Mouse (Mus musculus) kidney, postnatal 4 days (tissue): ENCODE data around the gene Lrrc31.
"Not testable (repeated sequence)": the region's sequence is repeated elsewhere in the genome, so short reads cannot be mapped to it uniquely, and the experiment has no call there.

Source experiments
- DNase-seq, 2 experiments: peaks; one replicate each; pipeline ENCODE4 v3.0.0; 2021; ENCODE audit warnings: mixed read lengths in 2 of 2

Gene Lrrc31

DNA sequence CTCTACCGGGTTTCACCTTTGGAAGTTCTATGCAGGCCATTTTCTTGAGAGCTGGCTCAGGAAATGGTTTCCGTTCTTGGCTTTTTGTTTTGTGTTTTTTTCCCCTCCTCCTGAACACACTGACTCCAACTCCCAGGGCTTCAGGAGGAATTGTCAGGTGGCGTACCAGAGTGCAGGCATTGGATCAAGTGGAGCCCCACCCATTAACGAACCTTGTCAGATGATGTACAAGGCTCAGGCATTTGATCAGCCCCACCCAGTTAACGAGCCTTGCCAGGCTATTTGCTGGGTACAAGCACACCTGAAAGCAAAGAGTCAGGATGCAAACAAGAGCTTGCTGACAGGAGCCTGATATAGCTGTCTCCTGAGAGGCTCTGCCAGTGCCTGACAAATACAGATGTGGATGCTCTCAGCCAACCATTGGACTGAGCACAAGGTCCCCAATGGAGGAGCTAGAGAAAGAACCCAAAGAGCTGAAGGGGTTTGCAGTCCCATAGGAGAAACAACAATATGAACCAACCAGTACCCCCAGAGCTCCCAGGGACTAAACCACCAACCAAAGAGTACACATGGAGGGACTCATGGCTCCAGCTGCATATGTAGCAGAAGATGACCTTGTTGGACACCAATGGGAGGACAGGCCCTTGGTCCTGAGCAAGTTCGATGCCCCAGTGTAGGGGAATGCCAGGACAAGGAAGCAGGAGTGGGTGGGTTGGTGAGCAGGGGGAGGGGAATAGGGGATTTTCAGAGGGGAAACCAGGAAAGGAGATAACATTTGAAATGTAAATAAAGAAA lies at the start of gene Lrrc31:
TSS of gene Lrrc31 (minus strand) at position 133 of the 795 bp plus-strand sequence.
- DNase-seq = not testable (repeated sequence)

DNA sequence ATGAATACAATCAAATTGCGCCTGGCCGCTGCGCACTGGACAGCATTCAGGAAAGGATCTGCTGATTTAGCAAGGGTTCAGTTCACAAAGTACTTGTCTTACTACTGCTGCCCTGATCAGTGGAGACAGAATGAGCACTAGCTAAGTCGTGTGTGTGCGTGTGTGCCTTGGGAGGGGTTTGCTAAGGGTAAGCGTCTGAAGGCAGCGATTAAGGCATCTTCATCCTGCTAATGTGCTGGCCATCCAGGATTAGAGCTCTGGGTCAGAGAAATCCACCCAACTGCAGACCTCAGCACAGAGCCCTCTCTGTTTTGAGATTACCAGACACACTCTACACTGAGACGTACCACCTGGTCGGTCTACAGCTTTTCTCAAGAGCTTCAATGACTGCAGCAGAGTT lies 48.7 kb upstream of the Lrrc31 start:
- DNase-seq = no peak

DNA sequence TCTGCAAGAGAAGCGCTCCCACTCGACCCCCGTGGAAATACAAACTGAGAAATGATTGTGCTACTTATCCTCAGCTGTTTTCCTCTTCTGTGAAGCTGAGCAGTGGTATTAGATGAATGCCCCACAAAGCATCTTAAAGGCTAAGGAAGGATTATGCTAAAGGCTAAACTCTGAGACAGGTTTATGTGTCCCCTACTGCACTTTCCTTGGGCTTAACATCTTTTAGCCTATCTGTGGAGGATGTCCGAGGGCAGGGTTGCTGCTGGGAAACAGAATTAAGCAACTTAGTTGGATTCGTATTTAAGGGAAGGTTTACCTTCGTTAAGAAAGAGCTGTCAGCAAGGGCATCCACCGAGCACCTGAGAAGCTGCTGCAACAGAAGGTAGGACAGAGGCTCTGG lies 46.4 kb upstream of the Lrrc31 start, which contains the start of gene Samd7:
TSS of gene Samd7 (plus strand) at position 288 of the 400 bp plus-strand sequence.
- DNase-seq = no peak

DNA sequence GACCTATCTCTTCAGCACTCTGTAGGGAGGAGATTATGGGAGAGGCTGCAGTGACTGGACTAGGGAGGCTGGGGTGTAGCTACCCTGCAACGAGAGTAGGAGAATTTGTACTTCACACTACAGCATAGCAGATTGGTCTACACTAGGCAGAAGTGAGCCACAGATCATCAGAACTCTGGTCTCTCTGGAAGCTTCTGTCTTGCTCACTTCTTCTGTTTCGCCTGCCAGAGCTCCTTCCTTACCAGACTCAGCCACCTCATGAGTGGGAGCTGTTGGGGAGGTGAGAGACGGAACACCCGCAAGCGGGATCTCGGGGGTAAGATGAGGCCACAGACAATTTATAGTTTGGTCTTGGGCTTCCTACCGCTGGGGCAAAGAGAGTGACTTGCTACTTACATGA lies 43.2 kb upstream of the Lrrc31 start:
- no peak for DNase-seq

DNA sequence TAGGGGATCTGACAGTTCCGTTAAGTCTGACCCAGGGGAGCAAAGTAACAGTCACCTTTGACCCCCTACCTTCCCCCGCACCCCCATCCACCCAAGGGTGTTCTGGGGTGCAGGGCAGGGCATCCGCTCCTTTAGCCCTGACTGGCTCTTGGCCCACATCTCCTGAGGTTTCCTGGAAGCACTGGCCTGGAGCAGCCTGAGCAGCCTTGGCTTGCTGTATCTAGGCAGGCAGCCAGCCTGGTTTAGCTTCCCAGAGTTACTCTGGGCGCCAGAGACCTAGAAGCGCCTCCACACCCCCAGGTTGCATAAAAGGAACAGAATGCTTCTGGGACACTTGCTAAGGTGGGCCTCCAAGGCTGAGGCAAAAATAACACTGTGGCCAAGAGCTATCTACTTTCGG lies 41.7 kb upstream of the Lrrc31 start:
- peak; percentile 19 to 36 for DNase-seq

DNA sequence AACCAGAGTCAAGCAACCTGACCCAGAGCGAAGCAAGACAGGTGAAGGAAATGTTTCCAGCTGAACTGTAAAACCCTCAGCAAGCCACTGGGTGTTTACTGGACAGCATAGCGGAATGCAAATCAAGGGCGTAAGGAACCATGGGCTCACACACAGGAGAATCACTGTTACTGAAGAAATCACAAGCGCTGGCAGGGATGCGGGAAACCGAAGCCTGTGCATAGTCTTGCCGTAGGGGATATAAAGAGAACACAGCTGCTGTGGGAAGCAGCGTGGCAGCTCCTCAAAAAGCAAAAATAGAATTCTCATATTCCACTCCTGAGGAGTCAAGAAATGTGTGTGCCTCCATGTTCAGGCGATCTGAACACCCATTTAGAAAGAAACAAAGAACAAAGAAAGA lies 37.2 kb upstream of the Lrrc31 start:
- DNase-seq = no peak

DNA sequence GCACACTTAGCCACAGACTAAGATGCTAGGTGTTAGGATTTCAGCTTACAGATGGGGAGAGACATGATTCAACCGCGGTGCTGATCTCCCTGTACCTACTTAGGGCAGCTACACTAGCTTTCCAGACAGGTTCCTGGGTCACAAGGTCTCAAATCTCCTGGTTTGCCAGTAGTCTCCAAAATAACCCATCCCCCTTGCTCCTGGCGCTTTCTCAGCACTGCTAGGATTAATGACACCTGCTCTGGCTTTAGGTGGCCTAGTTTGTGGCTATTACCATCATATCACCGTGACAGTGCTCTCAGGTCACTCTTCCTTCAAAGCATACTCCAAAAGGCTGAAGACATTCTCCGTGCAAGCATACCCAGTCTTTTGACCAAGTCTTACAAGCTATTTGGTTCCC lies 29.4 kb upstream of the Lrrc31 start:
- DNase-seq = no peak

DNA sequence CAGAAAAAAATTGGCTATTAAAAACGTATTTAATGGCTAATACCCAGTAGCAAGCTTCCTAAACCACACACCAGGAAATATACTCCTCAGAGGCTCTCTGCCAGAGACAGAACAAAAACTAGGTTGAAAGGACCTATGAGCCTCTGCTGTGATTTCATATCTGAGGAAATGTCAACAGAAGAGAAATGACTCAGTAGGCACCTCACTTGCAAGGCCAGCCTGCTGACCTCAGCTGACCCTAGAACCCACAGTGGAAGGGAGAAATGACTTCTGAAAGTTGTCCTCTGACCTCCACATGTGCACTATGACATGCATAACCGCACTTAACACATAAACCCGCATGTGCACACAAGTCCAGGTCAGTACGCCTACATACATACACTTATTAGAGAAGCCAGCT lies 27.6 kb upstream of the Lrrc31 start:
- no peak for DNase-seq

DNA sequence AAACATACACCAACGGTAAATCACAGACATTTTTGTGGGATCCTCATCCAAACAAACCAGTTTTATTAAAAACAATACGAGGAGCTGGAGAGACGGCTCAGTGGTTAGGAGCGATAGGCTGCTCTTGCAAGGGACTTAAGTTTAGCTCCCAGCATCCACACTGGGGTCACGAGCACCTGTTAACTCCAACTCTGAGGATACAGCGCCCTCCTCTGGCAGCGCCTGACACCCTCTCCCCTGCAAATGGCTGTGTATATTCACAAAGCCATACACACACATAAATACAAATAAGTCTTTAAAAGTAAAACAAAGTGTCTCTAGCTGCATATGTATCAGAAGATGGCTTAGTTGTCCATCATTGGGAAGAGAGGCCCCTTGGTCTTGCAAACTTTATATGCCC lies 25.9 kb upstream of the Lrrc31 start:
- DNase-seq = peak; percentile 49 to 53

DNA sequence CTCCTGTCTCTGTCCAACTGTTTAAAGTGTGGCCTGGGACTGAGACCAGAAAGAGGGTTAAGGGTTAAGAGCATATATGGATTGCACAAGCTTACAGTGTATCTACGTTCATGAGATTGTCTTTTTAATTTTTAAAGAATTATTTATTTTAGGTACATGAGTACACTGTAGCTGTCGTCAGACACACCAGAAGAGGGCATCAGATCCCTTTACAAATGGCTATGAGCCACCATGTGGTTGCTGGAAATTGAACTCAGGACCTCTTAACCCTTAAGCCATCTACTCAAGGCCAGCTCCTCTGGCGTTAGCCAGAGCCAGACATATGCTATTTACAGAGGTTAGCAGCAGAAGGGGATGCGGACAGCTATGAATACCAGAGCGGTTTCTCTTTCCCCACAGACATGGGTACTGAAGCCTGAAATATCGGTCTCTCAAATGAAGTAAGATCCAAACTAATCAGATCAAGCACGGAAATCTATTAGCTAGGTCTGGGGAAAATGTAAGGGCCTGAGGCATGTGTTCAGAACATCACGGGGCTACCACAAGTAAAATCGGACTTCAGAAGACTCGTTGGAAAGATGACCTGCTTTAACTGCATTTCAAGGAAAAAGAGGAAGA lies 25.3 kb upstream of the Lrrc31 start:
- no peak for DNase-seq

DNA sequence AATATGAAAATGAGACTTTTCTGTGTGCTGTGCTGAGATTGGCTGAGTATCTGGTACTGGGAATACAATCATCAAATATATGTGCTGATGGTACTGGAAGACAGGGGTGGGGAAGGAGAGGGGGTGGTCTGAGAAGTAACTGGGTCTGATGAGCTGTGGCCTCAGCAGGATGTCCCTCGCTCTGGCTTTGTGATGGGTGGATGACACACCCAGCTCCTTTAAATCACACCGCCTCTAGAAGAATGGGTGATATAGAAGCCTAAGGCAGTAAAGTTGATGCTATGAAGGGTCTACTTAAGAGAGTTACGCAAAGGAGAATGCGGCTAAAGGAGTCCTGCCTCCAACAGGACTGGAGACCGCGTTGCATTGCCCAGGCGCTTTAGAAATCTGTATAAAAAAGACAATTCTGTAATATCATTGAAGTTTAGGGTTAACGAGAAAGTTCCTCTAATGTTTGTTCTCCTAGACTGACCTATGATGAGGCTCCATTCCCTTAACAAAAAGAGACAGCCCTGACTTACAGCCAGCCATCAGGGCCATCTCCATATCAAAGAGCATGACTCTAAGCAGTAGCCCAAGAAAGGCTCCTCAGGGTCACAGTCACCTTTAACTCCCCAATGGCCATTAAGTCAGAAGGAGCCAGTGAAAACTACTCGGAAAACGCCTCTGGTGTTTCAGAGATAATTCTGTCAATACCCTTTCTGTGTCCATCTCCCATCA lies 24.6 kb upstream of the Lrrc31 start:
- DNase-seq = no peak

DNA sequence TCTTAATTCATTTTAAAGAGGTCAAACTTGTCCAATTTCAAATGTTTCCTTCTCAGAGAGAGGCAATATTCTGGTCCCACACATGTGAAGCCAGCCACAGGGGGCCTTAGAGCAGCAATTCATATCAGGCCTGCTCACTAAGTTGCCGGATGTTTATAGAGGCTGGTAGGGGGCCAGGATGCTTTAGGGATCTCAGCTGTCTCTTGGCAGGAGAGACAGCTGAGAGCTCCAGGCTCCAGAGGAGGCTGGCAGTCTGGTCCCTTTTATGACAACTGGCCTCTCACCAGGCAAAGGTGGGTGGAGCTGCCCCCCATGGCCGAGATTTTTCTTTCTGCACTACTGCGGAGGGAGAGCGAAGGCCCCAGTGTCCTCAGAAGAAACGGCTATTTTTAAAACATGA lies 23.5 kb upstream of the Lrrc31 start:
- peak; percentile 41 to 48 for DNase-seq

DNA sequence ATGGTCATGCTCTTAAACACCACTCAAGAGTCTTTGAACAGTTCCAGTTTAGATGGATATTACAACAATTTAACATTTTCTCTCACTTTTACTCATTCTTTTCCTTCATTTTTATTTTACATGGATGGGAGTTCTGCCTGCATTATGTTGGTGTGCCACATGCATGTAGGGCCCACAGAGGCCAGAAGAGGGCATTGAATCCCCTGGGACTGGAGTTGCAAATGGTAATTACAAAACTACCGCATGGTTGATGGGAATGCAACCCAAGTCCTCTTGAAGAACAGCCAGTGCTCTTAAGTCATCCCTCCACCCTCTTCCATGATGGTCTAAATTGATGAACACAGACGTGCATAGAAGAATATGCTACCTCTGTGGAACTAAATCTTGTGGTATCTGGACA lies 22.8 kb upstream of the Lrrc31 start:
- DNase-seq = no peak

DNA sequence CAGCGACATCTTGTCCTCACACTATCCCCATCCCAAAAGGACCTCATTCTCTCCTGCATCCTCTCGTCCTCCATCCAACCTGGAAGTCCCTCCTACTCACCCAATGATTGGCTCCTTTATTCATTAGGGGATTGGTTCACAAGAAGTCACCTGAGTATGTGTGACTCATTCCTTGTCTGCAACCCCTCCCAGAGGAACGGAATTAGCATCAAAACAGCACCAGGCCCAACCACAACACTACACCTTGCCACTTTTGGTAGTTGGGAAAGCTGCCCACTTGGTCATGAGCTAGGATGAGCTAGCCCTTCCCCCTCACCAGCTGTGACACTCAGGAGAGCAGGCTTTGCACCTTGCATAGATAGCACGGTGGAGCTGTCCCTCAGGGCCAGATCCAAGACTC lies 22.4 kb upstream of the Lrrc31 start:
- no peak for DNase-seq

DNA sequence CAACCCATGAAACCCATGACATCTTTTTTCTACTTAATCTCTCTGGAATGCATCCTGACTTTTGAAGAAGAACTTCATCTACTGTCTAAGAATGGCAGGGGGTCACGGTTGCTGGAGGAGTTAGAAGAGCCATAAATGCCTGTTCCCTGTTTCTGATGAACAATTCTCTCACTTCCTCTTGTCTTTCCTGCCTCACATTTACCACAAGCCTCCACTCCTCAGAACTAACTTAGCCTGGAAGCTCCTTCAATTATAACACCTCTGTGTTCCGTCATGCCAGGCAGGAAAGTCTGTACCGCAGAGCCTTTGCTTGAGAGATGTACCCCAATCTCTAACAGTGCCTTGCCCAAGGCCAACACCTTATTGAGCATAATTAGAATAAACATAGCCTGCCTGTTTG lies 19.0 kb upstream of the Lrrc31 start:
- no peak for DNase-seq

DNA sequence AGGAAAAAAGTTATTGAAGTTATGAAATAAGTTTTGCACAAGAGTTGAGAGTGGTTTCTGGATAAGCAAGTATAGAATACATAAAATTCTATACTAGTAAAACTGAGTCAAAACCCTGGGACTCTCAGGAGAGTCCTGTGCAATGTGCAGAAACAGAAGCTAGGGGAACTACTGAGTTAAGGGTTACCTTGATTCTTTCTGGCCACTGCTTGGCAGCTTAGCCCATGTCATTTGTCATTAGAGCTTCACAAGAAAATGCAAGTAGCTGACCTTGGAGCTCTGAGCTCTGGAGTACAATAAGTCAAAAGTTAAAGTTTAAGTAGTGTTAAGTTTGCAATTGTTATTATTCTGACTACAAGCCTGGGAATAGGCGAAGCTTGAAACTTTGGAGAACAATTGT lies 13.7 kb upstream of the Lrrc31 start:
- DNase-seq = no peak

DNA sequence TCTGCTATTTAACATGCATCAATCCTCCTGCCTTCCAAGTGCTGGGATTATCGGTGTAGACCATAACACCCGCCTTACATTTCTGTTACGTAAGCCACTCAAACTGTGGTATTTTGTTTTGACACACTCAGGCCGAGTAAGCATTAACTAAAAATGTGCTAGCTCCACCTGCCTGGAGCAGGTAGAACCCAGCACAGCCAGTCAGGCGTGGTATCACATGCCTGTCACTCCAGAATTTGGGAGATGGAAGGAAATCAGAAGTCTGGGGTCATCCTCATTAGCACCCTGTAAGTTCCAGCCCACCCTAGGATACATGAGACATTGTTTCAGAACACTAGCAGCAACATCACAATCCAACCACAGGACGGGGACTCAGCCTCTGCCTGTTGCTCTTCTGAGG lies 10.5 kb upstream of the Lrrc31 start:
- no peak for DNase-seq

DNA sequence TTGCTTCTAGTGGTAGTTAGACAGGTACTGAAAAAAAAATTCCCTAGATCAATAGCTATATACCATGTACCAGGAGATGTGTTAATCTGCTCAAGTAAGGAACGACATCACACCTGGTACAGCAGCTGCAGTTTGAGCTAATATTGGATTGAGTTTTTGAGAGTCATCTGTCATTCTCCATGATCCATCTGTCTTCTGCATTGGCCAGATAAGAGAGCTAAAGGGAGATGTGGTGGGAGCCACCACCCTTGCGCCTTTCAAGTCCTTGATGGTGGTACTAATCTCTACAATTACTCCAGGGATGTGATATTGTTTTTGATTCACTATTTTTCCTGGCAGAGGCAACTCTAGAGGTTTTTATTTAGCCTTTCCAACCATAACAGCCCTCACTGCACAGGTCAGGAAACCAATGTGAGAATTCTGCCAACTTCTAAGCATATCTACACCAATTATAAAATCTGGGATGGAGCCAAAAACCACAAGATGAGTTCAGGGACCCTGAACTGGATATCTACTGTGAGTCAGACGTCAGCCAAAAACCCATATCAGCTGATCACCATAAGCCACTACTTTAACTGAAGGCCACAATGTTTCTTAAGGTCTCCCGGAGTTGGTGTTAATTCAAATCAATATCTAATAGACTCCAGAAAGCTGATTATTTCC lies 7.1 kb upstream of the Lrrc31 start:
- no peak for DNase-seq

DNA sequence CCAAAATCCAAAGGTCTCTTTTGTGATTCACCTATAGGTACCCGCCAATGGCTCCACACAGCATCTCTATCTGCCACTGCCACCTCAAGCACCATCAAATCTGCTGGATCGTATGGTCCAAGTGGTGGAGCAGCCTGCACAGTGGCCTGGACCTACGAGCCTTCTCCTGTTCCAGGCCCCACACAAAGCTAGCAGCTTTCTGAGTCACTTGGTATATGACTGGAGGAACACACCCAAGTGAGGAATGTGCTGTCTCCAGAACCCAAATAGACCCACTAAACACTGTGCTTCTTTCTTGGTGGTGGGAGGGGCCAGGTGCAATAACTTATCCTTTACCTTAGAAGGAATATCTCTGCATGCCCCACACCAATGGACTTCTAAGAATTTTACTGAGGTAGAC lies 6.3 kb upstream of the Lrrc31 start:
- no peak for DNase-seq

DNA sequence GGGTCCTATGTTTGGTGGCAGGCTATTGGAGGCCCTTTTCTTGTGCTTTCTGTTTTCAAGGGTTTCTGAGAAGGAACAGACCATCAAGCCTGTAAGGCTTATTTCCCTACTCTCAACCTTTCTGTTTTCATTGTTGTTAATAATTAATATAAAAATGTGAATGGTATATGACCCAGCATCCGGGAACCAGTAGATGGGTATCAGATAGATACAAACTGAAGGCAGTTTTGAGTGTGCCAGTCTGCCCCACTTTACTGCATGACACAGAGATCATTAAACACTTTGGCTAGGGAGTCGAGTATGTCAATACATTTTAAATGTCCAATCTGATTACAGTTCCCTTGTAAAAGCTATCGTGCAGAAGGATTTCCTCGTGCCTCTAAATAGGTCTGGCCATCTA lies 1.8 kb downstream of the Lrrc31 start:
- DNase-seq = no peak

DNA sequence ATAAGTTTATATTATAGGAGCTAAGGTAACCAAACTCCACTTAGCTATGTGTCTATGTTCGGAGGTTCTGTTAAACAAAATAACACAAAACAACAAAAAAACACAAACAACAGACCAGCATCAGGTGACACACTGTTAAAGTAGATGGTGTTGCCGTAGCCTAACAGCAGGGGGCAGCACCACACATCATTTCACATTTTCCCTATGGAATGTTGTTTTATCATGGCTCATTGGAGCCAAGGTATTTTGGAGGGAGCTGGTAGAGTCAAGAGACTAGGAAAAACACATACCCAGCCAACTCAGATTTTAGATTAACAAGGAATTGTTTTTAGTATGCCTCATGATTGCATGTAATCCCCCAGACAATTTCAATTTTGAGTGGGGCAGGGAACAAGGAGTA lies 3.3 kb downstream of the Lrrc31 start:
- DNase-seq = peak; percentile 85 to 88

DNA sequence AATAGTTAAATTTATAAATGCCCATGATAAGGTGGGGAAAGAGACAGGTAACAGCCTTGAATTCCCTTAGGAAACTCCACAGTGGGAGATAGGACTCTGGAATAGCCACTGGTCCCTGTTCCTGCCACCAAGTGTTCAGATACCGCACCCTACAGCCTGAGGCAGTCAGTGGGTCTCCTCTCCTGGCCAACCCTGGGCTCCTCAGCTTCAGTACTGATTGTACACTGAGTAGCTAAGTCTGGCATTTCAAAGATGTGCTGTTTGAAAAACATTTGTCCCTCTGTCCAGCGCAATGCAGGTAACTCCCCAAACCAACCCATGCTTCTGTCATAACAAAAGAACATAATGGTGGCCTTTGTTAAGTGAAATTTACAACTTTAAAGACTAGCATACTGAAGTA lies 4.0 kb downstream of the Lrrc31 start:
- no peak for DNase-seq

DNA sequence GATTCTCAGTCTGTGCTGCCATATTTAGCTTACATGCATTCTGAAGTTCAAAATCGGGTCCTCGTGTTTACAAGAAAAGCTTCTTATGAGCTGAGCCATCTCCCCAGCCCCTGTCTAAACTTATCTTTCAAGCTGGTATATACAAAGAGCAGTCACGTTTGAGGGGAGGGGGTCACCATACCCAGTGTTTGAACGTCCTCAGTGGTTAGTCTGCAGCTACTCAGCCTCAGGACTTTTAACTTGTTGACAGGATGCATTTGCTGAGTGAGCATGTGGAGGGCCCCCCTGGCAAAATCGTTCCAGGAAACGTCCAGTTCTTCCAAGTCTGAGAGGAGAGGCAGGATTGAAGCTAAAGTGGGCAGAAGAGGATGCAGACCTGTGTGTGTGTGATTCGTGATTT lies 8.7 kb downstream of the Lrrc31 start:
- DNase-seq = no peak
